Mouse (Mus musculus) hindbrain, embryonic 11.5 days (tissue): ENCODE results near the gene Sema4d. TPM values are rescaled to one million over a fixed set of nuclear protein-coding genes. Genes with fewer than 3 reads are reported as not detected.

ENCODE experiments used
- ATAC-seq: fragments of 200-750 bp; cut with Nextera tagmentation; 2 replicates; pipeline ENCODE4 v1.8.0; 2017; ENCODE audit warnings: mild to moderate bottlenecking, moderate TSS enrichment, moderate library complexity; ENCODE audit not compliant: low FRiP score
- DNase-seq: peaks from one replicate; pipeline ENCODE4 v3.0.0-alpha.2; 2015; ENCODE audit warnings: low spot score
- H3K27ac ChIP-seq: fragments of 300-500 bp; sonication (generic); 2 replicates; pipeline ENCODE4 v1.5.1; 2014; ENCODE audit warnings: mild to moderate bottlenecking, low read depth, low read length
- H3K27me3 ChIP-seq: fragments of 300-500 bp; sonication (generic); 2 replicates; pipeline ENCODE4 v1.6.1; 2014; ENCODE audit warnings: mild to moderate bottlenecking, low read length, moderate library complexity, mixed read lengths; ENCODE audit not compliant: control insufficient read depth, insufficient read depth
- H3K36me3 ChIP-seq: fragments of 300-500 bp; sonication (generic); 2 replicates; pipeline ENCODE4 v1.6.1; 2014; ENCODE audit warnings: mild to moderate bottlenecking, low read length, moderate library complexity, mixed read lengths; ENCODE audit not compliant: control insufficient read depth, insufficient read depth
- H3K4me1 ChIP-seq: fragments of 300-500 bp; sonication (generic); replicated peaks from 2 replicates; pipeline ENCODE4 v1.6.1; 2014; ENCODE audit warnings: low read length, mixed read lengths; ENCODE audit not compliant: control insufficient read depth, insufficient read depth
- H3K4me2 ChIP-seq: fragments of 300-500 bp; sonication (generic); replicated peaks from 2 replicates; pipeline ENCODE4 v1.6.1; 2014; ENCODE audit warnings: mild to moderate bottlenecking, low read depth, low read length
- H3K4me3 ChIP-seq: fragments of 300-500 bp; sonication (generic); 2 replicates; pipeline ENCODE4 v1.5.1; 2014; ENCODE audit warnings: low read depth, low read length
- H3K9ac ChIP-seq: fragments of 300-500 bp; sonication (generic); 2 replicates; pipeline ENCODE4 v1.6.1; 2014; ENCODE audit warnings: low read depth, low read length
- H3K9me3 ChIP-seq: fragments of 300-500 bp; sonication (generic); 2 replicates; pipeline ENCODE4 v1.6.1; 2016; ENCODE audit warnings: low read length; ENCODE audit not compliant: control insufficient read depth
- WGBS: fragments of 180-500 bp; shearing (Covaris S2); extraction: QIAGEN DNeasy Blood & Tissue Kit; methylation state at CpG from one replicate; pipeline ENCODE4 v1.1.7; 2014; 5-methylcytosine and 5-hydroxymethylcytosine counted together
- polyA plus RNA-seq: library from polyadenylated mRNA; unstranded; fragments of >200 nt; fragmentation: Nextera tagmentation; extraction: Ambion mirVana; gene quantifications from 2 replicates; pipeline ENCODE4 v1.2.1, GENCODE M21; 2014

Sema4d gene
- polyA plus RNA-seq, 1 experiment from 2014 or later = 3.9 TPM

- H3K4me3 ChIP-seq = no peak overlapping the region
- no peaks in the 10 kb centered on the region for H3K27me3 ChIP-seq
- peaks cover 19% of the 10 kb centered on the region for H3K4me1 ChIP-seq
- no peak for DNase-seq
- H3K9me3 ChIP-seq = no peaks in the 10 kb centered on the region
- no peak overlapping the region for H3K9ac ChIP-seq
- no peaks in the 10 kb centered on the region for H3K36me3 ChIP-seq
- H3K27ac ChIP-seq = no peak overlapping the region
- WGBS = 85% methylated on average over 7 of the region's 7 CpGs
- no peak for ATAC-seq
- H3K4me2 ChIP-seq = no peak overlapping the region
Observed at GRCm38 (mm10) chr13:51755584-51755983, 38.0 kb downstream of the Sema4d start.

GRCm38 (mm10) chr13:51754559-51755126 is 38.9 kb downstream of the Sema4d start:
- Histone ChIP-seq H3K36me3 (no peaks in the 10 kb centered on the region), H3K9me3 (no peaks in the 10 kb centered on the region), H3K4me2 (no peak overlapping the region), H3K27ac (no peak overlapping the region), H3K4me1 (peaks cover 19% of the 10 kb centered on the region), H3K27me3 (no peaks in the 10 kb centered on the region), H3K9ac (no peak overlapping the region), H3K4me3 (no peak overlapping the region)
- DNase-seq = no peak
- WGBS = 67% methylated on average over 13 of the region's 13 CpGs
- no peak for ATAC-seq

- Histone ChIP-seq H3K9me3 (no peaks in the 10 kb centered on the region), H3K4me1 (peaks cover 19% of the 10 kb centered on the region), H3K4me3 (no peak overlapping the region), H3K27me3 (no peaks in the 10 kb centered on the region), H3K9ac (no peak overlapping the region), H3K27ac (no peak overlapping the region), H3K4me2 (no peak overlapping the region), H3K36me3 (no peaks in the 10 kb centered on the region)
- 45% methylated on average over 5 of the region's 5 CpGs for WGBS
- 0 out of 2 replicates have a peak, but pooled peaks have one; percentile 25 for ATAC-seq
- no peak for DNase-seq
Observed at GRCm38 (mm10) chr13:51753802-51754444, 39.6 kb downstream of the Sema4d start.

GRCm38 (mm10) chr13:51753168-51753465 is 40.4 kb downstream of the Sema4d start:
- DNase-seq = no peak
- peak overlapping the region; percentile 58 for H3K27ac ChIP-seq
- H3K4me1 ChIP-seq = peaks cover 19% of the 10 kb centered on the region
- H3K4me2 ChIP-seq = no peak overlapping the region; the same call in 1 of the 2 replicates
- no peaks in the 10 kb centered on the region for H3K9me3 ChIP-seq
- H3K36me3 ChIP-seq = no peaks in the 10 kb centered on the region
- 4% methylated on average over 6 of the region's 6 CpGs for WGBS
- H3K9ac ChIP-seq = peak overlapping the region; percentile 1; the same call in 1 of the 2 replicates
- ATAC-seq = peak; percentile 55
- no peaks in the 10 kb centered on the region for H3K27me3 ChIP-seq
- no peak overlapping the region for H3K4me3 ChIP-seq

- peak overlapping the region; percentile 58 for H3K27ac ChIP-seq
- DNase-seq = peak; percentile 39
- H3K9ac ChIP-seq = peak overlapping the region; percentile 1; the same call in 1 of the 2 replicates
Observed at GRCm38 (mm10) chr13:51752346-51753167, 41.0 kb downstream of the Sema4d start.

GRCm38 (mm10) chr13:51749578-51750345 is 43.8 kb downstream of the Sema4d start:
- Histone ChIP-seq H3K27me3 (no peaks in the 10 kb centered on the region), H3K36me3 (no peaks in the 10 kb centered on the region), H3K4me2 (no peak overlapping the region), H3K4me1 (peaks cover 18% of the 10 kb centered on the region), H3K27ac (no peak overlapping the region), H3K4me3 (no peak overlapping the region), H3K9me3 (no peaks in the 10 kb centered on the region), H3K9ac (no peak overlapping the region)
- ATAC-seq (no peak), DNase-seq (no peak)
- WGBS = 81% methylated on average over 14 of the region's 14 CpGs

More at GRCm38 (mm10) chr13:51752346-51753167, 41.0 kb downstream of the Sema4d start:
- 46% methylated on average over 15 of the region's 15 CpGs for WGBS
- Histone ChIP-seq H3K4me2 (peak overlapping the region; percentile 3), H3K36me3 (no peaks in the 10 kb centered on the region), H3K9me3 (no peaks in the 10 kb centered on the region), H3K27me3 (no peaks in the 10 kb centered on the region), H3K4me1 (peaks cover 19% of the 10 kb centered on the region), H3K4me3 (no peak overlapping the region)
- ATAC-seq = no peak; the same call in 1 of the 2 replicates

GRCm38 (mm10) chr13:51748009-51748552 is 45.5 kb downstream of the Sema4d start:
- ATAC-seq = no peak
- no peak overlapping the region for H3K27ac ChIP-seq
- 72% methylated on average over 12 of the region's 12 CpGs for WGBS

GRCm38 (mm10) chr13:51747069-51747468 is 46.5 kb downstream of the Sema4d start:
- H3K27me3 ChIP-seq = no peaks in the 10 kb centered on the region
- no peak for DNase-seq
- H3K9me3 ChIP-seq = no peaks in the 10 kb centered on the region
- 87% methylated on average over 7 of the region's 7 CpGs for WGBS
- no peaks in the 10 kb centered on the region for H3K4me1 ChIP-seq
- no peaks in the 10 kb centered on the region for H3K36me3 ChIP-seq
- no peak overlapping the region for H3K27ac ChIP-seq
- H3K4me3 ChIP-seq = no peak overlapping the region
- ATAC-seq = no peak
- H3K4me2 ChIP-seq = no peak overlapping the region
- H3K9ac ChIP-seq = no peak overlapping the region

More at GRCm38 (mm10) chr13:51748009-51748552, 45.5 kb downstream of the Sema4d start:
- Histone ChIP-seq H3K4me3 (no peak overlapping the region), H3K36me3 (no peaks in the 10 kb centered on the region), H3K27me3 (no peaks in the 10 kb centered on the region), H3K9me3 (no peaks in the 10 kb centered on the region), H3K4me1 (peaks cover 5% of the 10 kb centered on the region), H3K9ac (no peak overlapping the region), H3K4me2 (no peak overlapping the region)
- DNase-seq = no peak
